Mouse (Mus musculus) heart, adult 11 months (tissue): ENCODE data around the gene Tmem86b.

Experiments
- DNase-seq: peaks from one replicate; pipeline ENCODE4 v3.0.0; 2022

Tmem86b gene

GRCm38 (mm10) chr7:4631031-4631430 is at the start of gene Tmem86b:
TSS of gene Tmem86b (minus strand) at chr7:4631422.
- peak; percentile 85 for DNase-seq

- DNase-seq, result no peak
Observed at GRCm38 (mm10) chr7:4675200-4675599, 44.0 kb upstream of the Tmem86b start.

- no peak for DNase-seq
Observed at GRCm38 (mm10) chr7:4674114-4674731, 43.0 kb upstream of the Tmem86b start.

GRCm38 (mm10) chr7:4671956-4672355 is 40.7 kb upstream of the Tmem86b start:
- DNase-seq, result no peak

GRCm38 (mm10) chr7:4670655-4671255 is 39.5 kb upstream of the Tmem86b start:
- no peak for DNase-seq

GRCm38 (mm10) chr7:4669156-4669555 is 37.9 kb upstream of the Tmem86b start:
- no peak for DNase-seq

- DNase-seq, result no peak
Observed at GRCm38 (mm10) chr7:4668506-4668905, 37.3 kb upstream of the Tmem86b start.

GRCm38 (mm10) chr7:4666871-4667270 is 35.6 kb upstream of the Tmem86b start:
- no peak for DNase-seq

- DNase-seq, result no peak
Observed at GRCm38 (mm10) chr7:4663742-4664141, 32.5 kb upstream of the Tmem86b start.

GRCm38 (mm10) chr7:4663179-4663578 is 32.0 kb upstream of the Tmem86b start:
- no peak for DNase-seq

- DNase-seq, result peak; percentile 58
Observed at GRCm38 (mm10) chr7:4659911-4660443, 28.8 kb upstream of the Tmem86b start.

- peak; percentile 100 for DNase-seq
Observed at GRCm38 (mm10) chr7:4658912-4659551, 27.8 kb upstream of the Tmem86b start, which contains the start of gene Ppp6r1. TSS of gene Ppp6r1 (minus strand) at chr7:4659019.

GRCm38 (mm10) chr7:4658128-4658907 is 27.1 kb upstream of the Tmem86b start:
- peak; percentile 94 for DNase-seq

- peak; percentile 92 for DNase-seq
Observed at GRCm38 (mm10) chr7:4657521-4658127, 26.4 kb upstream of the Tmem86b start.

- DNase-seq, result no peak
Observed at GRCm38 (mm10) chr7:4656818-4657217, 25.6 kb upstream of the Tmem86b start.

- DNase-seq, result no peak
Observed at GRCm38 (mm10) chr7:4655916-4656315, 24.7 kb upstream of the Tmem86b start.

GRCm38 (mm10) chr7:4655393-4655792 is 24.2 kb upstream of the Tmem86b start:
- DNase-seq, result no peak

GRCm38 (mm10) chr7:4654221-4654620 is 23.0 kb upstream of the Tmem86b start:
- DNase-seq, result peak; percentile 74

- peak; percentile 95 for DNase-seq
Observed at GRCm38 (mm10) chr7:4653780-4654179, 22.6 kb upstream of the Tmem86b start.

- no peak for DNase-seq
Observed at GRCm38 (mm10) chr7:4653351-4653750, 22.1 kb upstream of the Tmem86b start.

GRCm38 (mm10) chr7:4652726-4653125 is 21.5 kb upstream of the Tmem86b start:
- peak; percentile 80 for DNase-seq

GRCm38 (mm10) chr7:4651581-4651980 is 20.4 kb upstream of the Tmem86b start:
- no peak for DNase-seq

GRCm38 (mm10) chr7:4647992-4648391 is 16.8 kb upstream of the Tmem86b start:
- no peak for DNase-seq
